Mouse (Mus musculus) embryo, embryonic 11 days (tissue): ENCODE results near the gene Dcxr.
"Not testable (repeated sequence)": the region's sequence is repeated elsewhere in the genome, so short reads cannot be mapped to it uniquely, and the experiment has no call there.

Experiments used
- DNase-seq: peaks from one replicate; pipeline ENCODE4 v3.0.0-alpha.2; 2015

Dcxr gene

GRCm38 (mm10) chr11:120727169-120727527 is at the start of gene Dcxr:
TSS of gene Dcxr (minus strand) at chr11:120727281.
- DNase-seq = peak; percentile 91

GRCm38 (mm10) chr11:120775774-120776469 is 48.8 kb upstream of the Dcxr start:
- DNase-seq = peak; percentile 94

GRCm38 (mm10) chr11:120773463-120774190 is 46.5 kb upstream of the Dcxr start:
- DNase-seq = no peak

GRCm38 (mm10) chr11:120772749-120773148 is 45.7 kb upstream of the Dcxr start:
- no peak for DNase-seq

GRCm38 (mm10) chr11:120768206-120768605 is 41.1 kb upstream of the Dcxr start:
- no peak for DNase-seq

- DNase-seq = not testable (repeated sequence)
Measured at GRCm38 (mm10) chr11:120767023-120767422, 39.9 kb upstream of the Dcxr start.

GRCm38 (mm10) chr11:120763121-120763999 is 36.3 kb upstream of the Dcxr start:
- DNase-seq = not testable (repeated sequence)

- DNase-seq = not testable (repeated sequence)
Measured at GRCm38 (mm10) chr11:120762672-120763041, 35.6 kb upstream of the Dcxr start, which contains the start of gene Hmga1b. TSS of gene Hmga1b (plus strand) at chr11:120762794.

GRCm38 (mm10) chr11:120761811-120762671 is 35.0 kb upstream of the Dcxr start:
- DNase-seq = no peak

- no peak for DNase-seq
Measured at GRCm38 (mm10) chr11:120760236-120760635, 33.2 kb upstream of the Dcxr start.

GRCm38 (mm10) chr11:120751606-120752005 is 24.5 kb upstream of the Dcxr start:
- no peak for DNase-seq

- peak; percentile 43 for DNase-seq
Measured at GRCm38 (mm10) chr11:120749430-120749829, 22.3 kb upstream of the Dcxr start.

GRCm38 (mm10) chr11:120747974-120748373 is 20.9 kb upstream of the Dcxr start:
- DNase-seq = no peak

- no peak for DNase-seq
Measured at GRCm38 (mm10) chr11:120744121-120744701, 17.1 kb upstream of the Dcxr start.

- no peak for DNase-seq
Measured at GRCm38 (mm10) chr11:120740981-120741380, 13.9 kb upstream of the Dcxr start.

GRCm38 (mm10) chr11:120736424-120736823 is 9.3 kb upstream of the Dcxr start:
- DNase-seq = no peak

GRCm38 (mm10) chr11:120733521-120733920 is 6.4 kb upstream of the Dcxr start:
- no peak for DNase-seq

- no peak for DNase-seq
Measured at GRCm38 (mm10) chr11:120731858-120732680, 5.0 kb upstream of the Dcxr start, which contains the start of gene Cbr2. TSS of gene Cbr2 (minus strand) at chr11:120732114.

GRCm38 (mm10) chr11:120731395-120731794 is 4.3 kb upstream of the Dcxr start:
- DNase-seq = no peak

GRCm38 (mm10) chr11:120730331-120730870 is 3.3 kb upstream of the Dcxr start:
- DNase-seq = no peak
